Mouse (Mus musculus) cortical plate, adult 2 months (tissue): ENCODE data around the gene Gsdma2.

Experiments used
- CTCF ChIP-seq: fragments of 200-500 bp; IDR thresholded peaks from 2 replicates; pipeline ENCODE4 v1.5.1; 2011; ENCODE audit warnings: mild to moderate bottlenecking, control low read depth, low read length; ENCODE audit not compliant: insufficient read depth; ENCODE audit errors: extremely low read depth
- POLR2A ChIP-seq: fragments of 200-500 bp; IDR thresholded peaks from 2 replicates; pipeline ENCODE4 v1.6.1; 2011; ENCODE audit warnings: mild to moderate bottlenecking, low read length, control low read depth; ENCODE audit not compliant: insufficient read depth; ENCODE audit errors: extremely low read depth

GRCm38 (mm10) chr11:98630646-98631045 lies 15.9 kb upstream of the Gsdma2 start:
- TF ChIP-seq CTCF, result no peak
- no peak for TF ChIP-seq POLR2A
